Mouse (Mus musculus): ENCODE data around the gene Rab22a.

Rab22a gene

DNA sequence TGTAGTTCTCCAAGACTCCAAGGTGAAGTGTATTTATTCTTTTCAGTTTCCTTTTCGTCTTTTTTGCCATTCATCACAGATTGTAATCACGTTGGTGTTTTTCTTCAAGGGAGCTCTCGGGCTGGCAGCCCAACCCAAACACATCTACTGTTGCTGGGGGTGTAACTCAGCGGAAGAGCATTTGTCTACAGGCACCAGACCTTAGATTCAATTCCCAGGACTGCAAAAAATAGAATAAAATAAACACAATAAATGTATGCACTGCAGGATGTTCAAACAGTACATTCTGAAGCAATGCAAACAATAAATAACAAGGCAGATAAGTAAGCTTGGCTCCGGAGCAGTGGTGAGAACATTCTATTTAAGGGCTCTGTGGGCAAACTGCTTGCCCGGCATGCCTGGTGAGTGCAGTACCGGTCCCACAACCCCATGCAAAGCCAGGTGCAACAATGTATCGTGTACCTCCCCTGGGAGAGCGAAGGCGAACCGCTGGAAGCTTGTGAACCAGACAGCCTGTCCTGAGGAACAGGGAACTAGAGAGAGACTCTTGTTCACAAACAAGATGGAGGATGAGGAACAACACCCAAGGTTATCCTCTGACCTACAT lies 62.8 kb downstream of the Rab22a start:
- DNase-seq = peak; percentile 5 to 28

DNA sequence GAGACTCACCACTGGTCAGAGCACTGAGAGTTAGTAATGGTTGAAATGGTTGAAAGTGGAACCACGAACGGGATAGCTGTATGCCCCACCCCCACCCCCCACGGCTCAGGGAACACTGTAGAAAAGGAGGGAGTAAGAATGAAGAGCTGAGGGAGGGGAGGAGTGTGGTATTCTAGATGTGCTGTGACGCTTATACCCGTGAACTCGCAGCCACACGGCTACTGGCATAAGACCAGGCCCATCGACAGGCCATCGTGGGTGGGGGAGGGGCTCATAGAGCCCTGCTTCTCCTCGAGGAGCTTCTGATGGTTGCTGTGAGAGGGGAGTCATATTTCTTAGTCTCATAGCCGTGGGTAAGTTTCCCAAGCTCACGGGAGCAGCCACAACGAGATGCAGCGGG lies 64.8 kb downstream of the Rab22a start:
- no peak for DNase-seq

DNA sequence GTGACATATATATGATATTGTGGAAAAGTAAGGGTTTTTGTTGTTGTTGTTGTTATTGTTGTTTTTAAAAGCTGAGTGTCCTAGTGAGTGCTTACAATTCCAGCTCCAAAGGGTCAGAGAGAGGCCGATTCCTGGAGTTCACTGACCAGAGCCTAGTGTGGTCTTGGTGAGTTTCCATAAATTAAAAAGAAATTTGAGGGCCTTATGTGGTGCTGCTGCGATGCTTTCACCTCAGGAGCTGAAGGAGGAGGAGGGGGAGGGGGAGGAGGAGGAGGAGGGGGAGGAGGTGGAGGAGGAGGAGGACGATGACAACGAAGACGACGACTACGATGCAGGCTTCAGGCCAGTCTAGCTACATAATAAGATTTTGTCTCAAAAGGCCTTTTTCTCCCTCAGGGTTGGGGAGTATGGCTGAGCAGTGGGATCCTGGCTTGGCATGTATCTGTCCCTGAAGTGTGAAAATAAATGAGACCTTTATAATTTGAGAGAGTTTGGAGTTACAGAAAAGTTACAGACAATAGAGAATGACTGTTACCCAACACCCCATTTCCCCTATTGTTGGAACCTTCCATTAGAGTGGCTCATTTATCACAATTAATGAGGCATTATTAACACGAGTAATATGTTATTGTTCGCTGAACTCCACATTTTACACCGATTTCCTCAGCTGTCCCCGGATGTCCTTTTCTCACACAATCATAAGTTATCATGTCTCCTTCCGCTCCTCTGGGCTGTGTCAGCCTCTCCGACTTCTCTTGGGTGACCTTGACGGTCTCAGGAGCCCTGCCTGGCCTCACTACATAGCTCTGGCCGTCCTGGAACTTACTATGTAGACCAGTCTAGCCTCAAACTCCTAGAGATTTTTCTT lies 65.6 kb downstream of the Rab22a start:
- DNase-seq = no peak

DNA sequence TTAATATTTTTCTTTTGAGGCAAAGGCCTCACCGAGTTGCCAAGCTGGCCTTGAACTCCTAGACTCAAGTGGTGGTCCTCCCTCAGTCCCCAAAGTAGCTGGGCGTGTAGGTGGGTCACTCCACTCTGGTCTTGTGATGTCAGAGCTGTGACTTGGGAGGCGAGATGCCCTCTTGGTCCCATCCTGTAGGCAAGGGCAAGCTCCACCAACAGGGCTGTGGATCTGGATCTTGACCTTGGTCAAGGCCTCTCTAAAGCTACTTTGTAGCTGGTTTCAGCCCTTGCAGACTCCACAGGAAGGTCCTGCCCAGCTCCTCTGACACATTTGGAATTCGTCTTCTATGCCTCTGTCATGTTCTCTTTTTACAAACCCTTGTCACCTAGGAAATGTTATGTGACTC lies 66.3 kb downstream of the Rab22a start:
- no peak for DNase-seq

DNA sequence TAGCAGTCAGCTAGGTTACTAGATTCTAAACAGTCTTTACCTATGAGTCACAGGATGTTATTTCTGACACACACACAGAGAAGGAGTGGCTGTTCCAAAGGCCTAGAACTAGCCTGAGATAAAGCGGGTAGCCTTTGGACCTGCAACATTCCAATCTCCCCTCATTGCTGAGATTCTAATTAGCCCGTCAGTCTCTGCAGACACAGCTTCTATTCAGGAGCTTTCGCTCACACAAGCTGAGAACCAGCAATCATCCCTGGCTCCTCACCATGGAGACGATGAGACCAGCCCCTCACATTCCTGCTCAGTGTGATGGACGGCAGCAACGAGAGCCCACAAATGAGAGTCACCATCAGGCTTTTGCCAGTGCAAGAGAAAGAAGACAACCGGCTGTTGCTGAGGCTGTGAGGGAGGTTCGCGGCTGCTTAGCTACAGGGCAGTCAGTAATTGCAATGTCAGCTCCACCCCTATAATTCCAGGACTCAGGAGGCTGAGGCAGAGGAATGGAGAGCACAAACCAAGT lies 70.9 kb downstream of the Rab22a start:
- DNase-seq = no peak

DNA sequence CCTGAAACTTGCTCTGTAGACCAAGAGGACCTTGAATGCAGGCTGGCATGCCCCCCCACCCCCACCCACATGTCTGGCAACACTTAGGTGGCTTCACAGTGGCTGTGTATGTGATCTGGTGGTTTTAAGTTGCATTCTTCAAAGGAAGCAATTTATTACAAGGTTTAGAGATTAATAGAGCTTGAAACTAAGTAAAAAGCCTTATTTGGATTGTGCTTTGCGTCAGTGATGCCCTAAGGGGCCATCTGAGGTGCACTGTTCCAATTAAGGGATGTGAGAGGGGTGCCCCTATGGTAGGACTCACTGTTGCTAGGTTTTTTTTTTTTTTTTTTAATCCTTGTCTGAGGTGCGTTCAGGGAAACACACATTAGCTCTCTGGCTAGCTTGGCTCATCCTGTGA lies 74.9 kb downstream of the Rab22a start:
- DNase-seq = no peak

DNA sequence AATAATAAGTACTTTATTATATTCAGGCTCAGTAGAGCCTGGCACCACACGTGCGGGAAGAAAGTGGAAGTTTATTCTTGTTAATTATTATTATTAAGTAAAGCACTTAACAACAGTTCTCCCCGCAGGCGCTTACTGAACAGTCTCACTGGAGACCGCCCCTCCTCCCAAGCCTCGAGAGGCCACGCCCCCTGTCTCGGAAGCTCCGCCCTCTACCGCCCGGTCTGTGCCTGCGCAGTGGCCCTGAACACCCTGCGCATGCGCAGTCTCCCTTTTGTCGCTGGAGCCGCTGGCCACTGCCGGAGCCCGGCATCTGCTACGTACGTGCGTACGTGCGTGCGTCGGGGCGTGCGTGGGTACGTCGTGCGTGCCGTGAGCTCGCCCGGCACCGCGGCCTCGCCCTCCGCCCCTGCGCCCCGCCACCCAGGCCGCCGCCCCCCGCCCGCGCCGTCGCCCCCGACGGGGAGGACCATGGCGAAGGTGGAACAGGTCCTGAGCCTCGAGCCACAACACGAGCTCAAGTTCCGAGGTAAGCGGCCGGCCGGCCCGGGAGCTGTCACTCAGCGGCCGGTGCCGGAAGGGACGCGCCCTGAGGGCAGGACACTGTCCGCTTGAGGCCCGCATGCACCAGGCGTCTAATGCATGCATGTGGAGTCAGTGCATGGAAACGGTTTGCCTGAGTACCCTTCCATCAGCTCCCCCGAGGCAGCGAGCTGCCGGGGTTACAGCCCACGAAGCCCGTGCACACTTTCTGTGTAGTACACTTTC lies 77.8 kb downstream of the Rab22a start, which contains the start of gene Vapb:
Gene Vapb, plus strand, starts transcription at position 290 of the 768 bp plus-strand sequence.
- peak; percentile 98 to 100 for DNase-seq

DNA sequence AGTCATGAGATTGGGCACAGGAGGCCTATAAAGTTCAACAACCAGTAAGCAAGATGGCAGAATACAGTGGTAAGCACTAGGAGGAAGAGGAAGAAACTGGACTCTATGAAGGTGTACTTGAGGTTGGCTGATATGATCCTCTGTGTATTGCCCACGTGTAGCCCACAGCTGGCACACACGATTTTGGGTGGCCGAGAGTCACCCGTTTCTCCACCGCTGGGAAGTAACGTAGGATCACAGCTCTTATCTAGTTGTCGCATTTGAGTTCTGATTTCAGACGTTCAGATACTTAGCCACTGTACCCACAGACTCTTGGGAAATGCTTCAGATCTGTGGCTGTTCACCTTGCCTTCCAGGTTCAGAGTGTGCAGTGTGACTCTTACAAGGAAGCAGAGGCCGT lies 78.7 kb downstream of the Rab22a start:
- DNase-seq = no peak

DNA sequence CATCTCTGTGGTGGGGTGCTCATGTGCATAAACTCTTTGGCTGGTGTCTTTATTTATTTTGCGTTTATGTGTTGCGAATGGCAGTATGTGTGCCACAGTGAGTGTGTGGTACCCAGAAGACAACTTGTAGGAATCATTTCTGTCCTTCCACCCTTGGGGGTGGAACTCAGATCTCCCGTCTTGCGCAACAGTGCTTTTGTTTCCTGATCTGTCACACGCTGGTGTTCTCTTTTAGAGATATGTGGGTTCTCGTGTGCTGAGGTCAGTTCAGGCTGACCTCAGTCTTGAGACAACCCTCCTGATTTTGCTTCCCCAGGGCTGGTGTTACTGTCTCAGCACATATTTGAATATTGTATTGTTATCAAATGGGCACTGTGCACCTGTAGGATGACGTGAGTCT lies 79.5 kb downstream of the Rab22a start:
- DNase-seq = no peak

DNA sequence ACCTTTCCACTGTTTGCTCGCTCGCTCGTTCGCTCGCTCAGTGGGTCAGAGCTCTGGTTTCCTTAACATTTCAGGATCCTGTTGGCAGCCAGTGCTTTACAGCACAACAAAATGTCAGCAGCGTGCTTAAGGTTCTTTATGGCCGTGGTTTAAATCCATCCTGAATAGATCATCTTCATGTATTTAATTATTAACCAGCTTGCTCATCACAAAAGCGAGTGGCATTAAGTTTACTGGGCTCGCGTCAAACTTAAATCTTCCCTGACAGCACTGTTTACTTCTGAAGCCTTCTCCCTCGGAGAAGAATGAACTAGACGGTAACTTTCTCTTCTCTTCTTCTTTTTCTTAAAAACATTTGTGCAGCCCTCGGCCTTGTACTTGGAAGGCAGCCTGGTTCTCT lies 82.5 kb downstream of the Rab22a start:
- no peak for DNase-seq

DNA sequence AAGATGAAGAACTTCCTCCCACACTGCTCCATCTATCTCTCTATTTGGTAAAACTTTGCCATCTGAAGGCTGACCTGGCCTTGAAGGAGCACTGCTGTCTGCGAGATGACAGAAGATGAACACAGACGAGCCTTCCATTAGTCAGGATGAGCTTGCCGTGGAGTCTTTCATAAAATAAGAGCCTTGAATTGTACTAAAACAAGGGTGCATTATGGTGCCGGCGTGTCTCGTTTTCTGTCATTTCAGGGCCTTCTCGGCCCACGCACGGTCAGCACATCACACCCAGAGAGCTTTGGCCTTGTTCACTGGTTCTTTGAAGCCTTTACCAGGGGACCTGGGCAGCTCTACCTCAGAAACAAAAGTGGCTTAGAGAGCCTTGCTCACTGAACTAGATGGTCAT lies 83.2 kb downstream of the Rab22a start:
- DNase-seq = no peak

DNA sequence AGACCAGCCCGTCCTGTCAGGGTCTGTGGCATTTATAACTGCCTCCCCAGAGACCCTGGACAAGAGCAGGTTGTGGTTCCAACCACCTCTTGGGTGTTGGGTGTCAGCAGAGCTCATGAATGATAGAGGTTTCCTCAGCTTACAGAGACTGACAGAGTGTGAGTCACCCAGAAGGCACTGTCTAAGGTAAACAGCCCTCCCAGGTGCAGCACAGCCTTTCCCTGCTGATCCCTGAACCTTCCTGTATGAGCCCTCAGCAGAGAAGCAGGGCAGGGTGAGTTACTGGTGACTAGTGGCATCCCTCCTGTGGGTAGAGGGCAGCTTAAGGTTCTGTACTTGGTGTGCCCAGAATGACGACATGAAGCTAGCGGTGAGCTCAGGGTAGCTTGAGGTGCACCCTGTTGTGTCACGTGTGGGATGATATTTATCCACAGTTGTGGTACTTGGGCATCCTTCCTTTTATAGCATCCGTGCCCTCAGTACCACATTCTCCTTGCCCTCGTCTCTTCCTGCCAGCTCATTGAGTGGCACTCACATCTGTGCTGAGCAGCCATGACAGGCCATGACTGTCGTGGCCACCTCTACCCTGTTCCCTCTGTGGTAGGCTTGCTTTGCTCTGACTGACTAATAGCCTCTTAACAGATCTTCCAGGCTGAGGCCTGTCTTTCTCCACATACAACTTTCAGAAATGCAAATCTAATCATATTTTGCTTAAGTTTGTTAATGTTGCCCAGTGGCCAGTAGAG lies 84.7 kb downstream of the Rab22a start:
- DNase-seq = no peak

DNA sequence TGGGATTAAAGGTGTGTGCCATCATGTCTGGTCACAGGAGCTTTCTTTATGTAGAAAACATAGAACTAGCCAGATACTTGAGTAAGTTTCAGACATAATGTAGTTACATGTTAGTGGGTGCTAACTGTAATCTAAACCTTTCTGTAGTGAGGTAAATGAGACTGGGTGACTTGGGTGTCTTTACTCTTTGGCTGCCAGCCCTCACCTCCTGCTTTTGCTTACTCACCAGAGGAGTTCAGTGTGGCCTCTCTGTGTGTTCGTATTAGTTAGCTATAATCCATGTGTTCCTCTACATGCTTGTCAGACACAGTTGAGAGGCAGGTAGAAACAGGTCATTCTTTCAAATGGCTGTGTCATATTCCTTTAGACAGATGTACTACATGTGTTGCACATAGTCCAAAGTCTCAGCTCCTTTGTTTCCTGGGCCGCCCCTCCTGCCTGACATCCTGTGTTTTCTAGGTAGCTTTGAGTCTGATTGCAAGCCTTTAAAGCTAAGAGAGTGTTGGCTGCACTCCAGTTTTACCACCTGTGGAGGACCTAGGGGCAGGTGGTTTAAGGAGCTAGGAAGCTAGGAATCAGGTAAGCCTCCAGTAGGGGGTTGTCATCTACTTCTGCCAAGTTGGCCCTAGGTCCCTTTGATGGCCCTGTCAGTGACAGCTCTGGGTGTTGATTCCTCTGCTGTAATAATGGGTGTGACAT lies 89.5 kb downstream of the Rab22a start:
- DNase-seq = no peak

DNA sequence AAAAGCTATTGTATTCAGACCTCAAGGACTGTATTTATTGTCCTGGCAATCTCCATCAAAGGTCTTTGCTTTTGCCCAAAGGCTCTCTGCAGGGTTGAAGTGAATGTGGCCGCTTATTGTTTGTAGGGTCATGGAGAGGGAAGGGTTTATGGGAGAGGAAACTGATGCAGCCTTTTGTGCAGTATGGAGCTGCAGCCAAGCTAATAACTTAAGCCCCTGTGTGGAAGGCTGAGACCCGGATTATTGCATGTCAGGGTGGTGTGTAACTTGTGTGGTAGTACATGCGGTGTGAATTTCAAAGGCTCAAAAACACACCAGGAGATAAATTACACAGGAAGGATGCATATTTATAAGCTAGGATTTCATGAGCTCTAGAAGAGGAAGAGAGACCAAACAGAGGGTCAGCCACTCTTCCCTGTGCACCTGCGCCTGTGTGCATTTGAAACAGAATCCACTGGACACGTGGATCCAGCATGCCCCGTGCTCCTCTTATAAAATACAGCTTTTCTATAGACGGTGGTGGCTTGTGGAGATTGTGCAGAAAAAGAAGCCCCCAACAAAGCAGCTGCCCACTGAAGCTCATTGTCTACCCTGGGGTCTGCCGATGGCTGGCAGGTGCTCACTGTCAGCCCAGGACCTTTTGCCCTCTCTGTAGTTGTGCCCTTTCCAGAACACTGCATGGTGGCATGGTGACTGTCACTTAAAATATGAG lies 96.0 kb downstream of the Rab22a start:
- no peak for DNase-seq

Data from spleen, adult 18-20 months (tissue).